Mouse (Mus musculus): ENCODE data around the gene Ap1ar.
"Not testable (repeated sequence)": the region's sequence is repeated elsewhere in the genome, so short reads cannot be mapped to it uniquely, and the experiment has no call there.

Ap1ar gene

GRCm38 (mm10) chr3:127796271-127796670 is 41.1 kb downstream of the Ap1ar start:
- no peak for DNase-seq (ENCODE audit: low read depth, low spot score)

- peak; percentile 9 for DNase-seq (ENCODE audit: low read depth, low spot score)
These were observed 41.6 kb downstream of the Ap1ar start for GRCm38 (mm10) chr3:127795762-127796161.

- DNase-seq (ENCODE audit: low read depth, low spot score), result no peak
These were observed 44.3 kb downstream of the Ap1ar start for GRCm38 (mm10) chr3:127793022-127793421.

GRCm38 (mm10) chr3:127791595-127792561 is 45.4 kb downstream of the Ap1ar start:
- DNase-seq (ENCODE audit: low read depth, low spot score), result no peak

- DNase-seq (ENCODE audit: low read depth, low spot score), result peak; percentile 8
These were observed 46.3 kb downstream of the Ap1ar start for GRCm38 (mm10) chr3:127791056-127791483.

GRCm38 (mm10) chr3:127790234-127791055 is 46.9 kb downstream of the Ap1ar start:
- DNase-seq (ENCODE audit: low read depth, low spot score), result peak; percentile 40

- peak; percentile 41 for DNase-seq (ENCODE audit: low read depth, low spot score)
These were observed 47.7 kb downstream of the Ap1ar start, which contains the start of gene Tifa for GRCm38 (mm10) chr3:127789500-127790191. Gene Tifa, plus strand, starts transcription at chr3:127789805.

GRCm38 (mm10) chr3:127788919-127789318 is 48.4 kb downstream of the Ap1ar start:
- DNase-seq (ENCODE audit: low read depth, low spot score), result no peak

GRCm38 (mm10) chr3:127788038-127788437 is 49.3 kb downstream of the Ap1ar start:
- DNase-seq (ENCODE audit: low read depth, low spot score), result no peak

GRCm38 (mm10) chr3:127787032-127787431 is 50.3 kb downstream of the Ap1ar start:
- DNase-seq (ENCODE audit: low read depth, low spot score), result no peak

GRCm38 (mm10) chr3:127783680-127784079 is 53.6 kb downstream of the Ap1ar start:
- DNase-seq (ENCODE audit: low read depth, low spot score), result not testable (repeated sequence)

- no peak for DNase-seq (ENCODE audit: low read depth, low spot score)
These were observed 54.4 kb downstream of the Ap1ar start for GRCm38 (mm10) chr3:127782921-127783320.

- DNase-seq (ENCODE audit: low read depth, low spot score), result no peak
These were observed 56.4 kb downstream of the Ap1ar start for GRCm38 (mm10) chr3:127780921-127781320.

GRCm38 (mm10) chr3:127780021-127780644 is 57.2 kb downstream of the Ap1ar start, which contains the start of gene Alpk1:
Gene Alpk1, minus strand, starts transcription at chr3:127780527.
- DNase-seq (ENCODE audit: low read depth, low spot score), result peak; percentile 81

GRCm38 (mm10) chr3:127769146-127769545 is 68.2 kb downstream of the Ap1ar start:
- no peak for DNase-seq (ENCODE audit: low read depth, low spot score)

- no peak for DNase-seq (ENCODE audit: low read depth, low spot score)
These were observed 71.4 kb downstream of the Ap1ar start for GRCm38 (mm10) chr3:127765971-127766370.

- peak; percentile 14 for DNase-seq (ENCODE audit: low read depth, low spot score)
These were observed 72.8 kb downstream of the Ap1ar start for GRCm38 (mm10) chr3:127764541-127764940.

GRCm38 (mm10) chr3:127763076-127763612 is 74.2 kb downstream of the Ap1ar start:
- DNase-seq (ENCODE audit: low read depth, low spot score), result peak; percentile 94

- DNase-seq (ENCODE audit: low read depth, low spot score), result no peak
These were observed 74.9 kb downstream of the Ap1ar start for GRCm38 (mm10) chr3:127762403-127762802.

GRCm38 (mm10) chr3:127759212-127759611 is 78.1 kb downstream of the Ap1ar start:
- DNase-seq (ENCODE audit: low read depth, low spot score), result peak; percentile 61

GRCm38 (mm10) chr3:127758806-127759205 is 78.5 kb downstream of the Ap1ar start:
- DNase-seq (ENCODE audit: low read depth, low spot score), result no peak

Measured in CD4-positive, CD25-positive, alpha-beta regulatory T cell, adult 2 months (primary cell).